7 mouse cellular contexts compared by ENCODE assay signal in the genomic region with DNA sequence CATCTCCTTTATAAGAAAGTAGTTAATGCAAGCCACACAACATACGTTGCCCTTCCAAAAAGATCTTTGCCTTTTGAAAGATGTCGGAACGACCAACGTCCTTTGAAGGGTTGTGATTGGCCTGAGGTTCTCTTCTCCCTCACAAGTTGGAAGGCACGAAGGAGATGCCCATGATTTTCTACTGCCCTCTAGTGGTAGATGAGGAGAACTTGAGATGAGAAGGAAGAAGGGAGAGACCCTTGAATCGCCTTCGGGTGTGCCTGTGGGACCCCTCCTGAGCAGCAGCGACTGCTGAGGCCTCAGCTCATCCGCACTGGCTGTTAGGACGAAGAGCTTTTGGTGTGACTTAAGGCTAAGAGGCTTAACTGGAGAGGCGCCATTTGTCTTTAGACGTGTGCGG. TPM values are rescaled to one million over a fixed set of nuclear protein-coding genes. Genes with fewer than 3 reads are reported as not detected.
DNase-seq lines count a peak whose midpoint lies in the region; ATAC-seq and TF ChIP-seq lines count a peak whose summit lies in the region.

No protein-coding gene starts in this region.

- no peaks in the 10 kb centered on the region for H3K9me3 ChIP-seq in forebrain, postnatal 0 days (ENCODE audit: low read length)
- no peaks in the 10 kb centered on the region for H3K9me3 ChIP-seq in intestine, embryonic 15.5 days
- H3K9me3 ChIP-seq in stomach, embryonic 15.5 days = no peaks in the 10 kb centered on the region

- peak overlapping the region; percentile 20; the same call in 1 of the 2 replicates for H3K4me2 ChIP-seq in forebrain, postnatal 0 days (ENCODE audit: low read depth)
- peak overlapping the region; percentile 54 for H3K4me2 ChIP-seq in intestine, embryonic 15.5 days (replicated peaks)
- H3K4me2 ChIP-seq in stomach, embryonic 15.5 days = peak overlapping the region; percentile 41

- no peaks in the 10 kb centered on the region for H3K79me2 ChIP-seq in macrophage (ENCODE audit: inconsistent target)

- no peaks in the 10 kb centered on the region for H3K36me3 ChIP-seq in forebrain, postnatal 0 days (ENCODE audit: insufficient read depth)
- no peaks in the 10 kb centered on the region for H3K36me3 ChIP-seq in intestine, embryonic 15.5 days
- H3K36me3 ChIP-seq in macrophage (ENCODE audit: inconsistent target) = no peaks in the 10 kb centered on the region
- H3K36me3 ChIP-seq in stomach, embryonic 15.5 days = no peaks in the 10 kb centered on the region

- no peak overlapping the region for H3K9ac ChIP-seq in forebrain, postnatal 0 days
- no peak overlapping the region for H3K9ac ChIP-seq in intestine, embryonic 15.5 days
- no peak overlapping the region for H3K9ac ChIP-seq in stomach, embryonic 15.5 days

- no peak overlapping the region for H3K4me3 ChIP-seq in forebrain, postnatal 0 days (ENCODE audit: low read depth, low read length)
- peak overlapping the region; percentile 19 for H3K4me3 ChIP-seq in intestine, embryonic 15.5 days (replicated peaks)
- peak overlapping the region; percentile 5; the same call in 1 of the 2 replicates for H3K4me3 ChIP-seq in macrophage (ENCODE audit: inconsistent target)
- H3K4me3 ChIP-seq in stomach, embryonic 15.5 days (replicated peaks) = no peak overlapping the region

- peak; percentile 82 for TF ChIP-seq CTCF in forebrain, postnatal 0 days (IDR thresholded peaks at IDR 0.05; ENCODE audit: low read depth)

- H3K27ac ChIP-seq in forebrain, postnatal 0 days (ENCODE audit: low read depth, low read length) = no peak overlapping the region
- no peak overlapping the region for H3K27ac ChIP-seq in intestine, embryonic 15.5 days
- no peak overlapping the region for H3K27ac ChIP-seq in macrophage
- no peak overlapping the region for H3K27ac ChIP-seq in stomach, embryonic 15.5 days

- WGBS in forebrain, postnatal 0 days = 7% methylated on average over 13 of the region's 13 CpGs
- 11% methylated on average over 13 of the region's 13 CpGs for WGBS in intestine, embryonic 15.5 days
- WGBS in macrophage (ENCODE audit: missing documents) = 11% methylated on average over 13 of the region's 13 CpGs
- WGBS in stomach, embryonic 15.5 days = 8% methylated on average over 13 of the region's 13 CpGs

- H3K27me3 ChIP-seq in forebrain, postnatal 0 days (ENCODE audit: insufficient read depth, low read length) = peaks cover 5% of the 10 kb centered on the region; the same call in 1 of the 2 replicates
- no peaks in the 10 kb centered on the region for H3K27me3 ChIP-seq in intestine, embryonic 15.5 days (replicated peaks)
- H3K27me3 ChIP-seq in stomach, embryonic 15.5 days (replicated peaks) = no peaks in the 10 kb centered on the region

- peak; percentile 29; the same call in 1 of the 2 replicates for ATAC-seq in forebrain, postnatal 0 days
- ATAC-seq in intestine, embryonic 15.5 days = peak; percentile 53; the same call in 1 of the 2 replicates
- no peak for ATAC-seq in stomach, embryonic 15.5 days (ENCODE audit: insufficient read depth, low FRiP score, low read depth)

- H3K4me1 ChIP-seq in forebrain, postnatal 0 days (ENCODE audit: insufficient read depth) = no peaks in the 10 kb centered on the region
- H3K4me1 ChIP-seq in intestine, embryonic 15.5 days (replicated peaks) = peaks cover 10% of the 10 kb centered on the region
- H3K4me1 ChIP-seq in stomach, embryonic 15.5 days = peaks cover 13% of the 10 kb centered on the region; the same call in 1 of the 2 replicates

- peak; percentile 74 for DNase-seq in thymus, postnatal 0 days (ENCODE audit: low spot score)
- no peak for DNase-seq in thymus, adult 18-20 months
- peak; percentile 56 for DNase-seq in c-Kit-positive CD71-negative TER-119-negative erythroid progenitor cells, embryonic 14.5 days (ENCODE audit: low read depth)
- peak; percentile 60 for DNase-seq in forebrain, postnatal 0 days

RNA-seq across cellular contexts. Expression of gene Neurl1a, which starts 10.4 kb away (rescaled TPM):
- polyA plus RNA-seq in thymus, postnatal 0 days (2015; fragmentation: Nextera tagmentation; extraction: Ambion mirVana) = 0.70 and 0.91 TPM in 2 replicates
- 51.5 and 52.1 TPM in 2 replicates for total RNA-seq in forebrain, postnatal 0 days (2014; rRNA removed)
- polyA plus RNA-seq in forebrain, postnatal 0 days (2015; fragmentation: Nextera tagmentation; extraction: Ambion mirVana) = 11.6 and 15.7 TPM in 2 replicates
- polyA plus RNA-seq in intestine, embryonic 15.5 days (2015; fragmentation: Nextera tagmentation; extraction: Ambion mirVana) = 5.4 and 6.3 TPM in 2 replicates
- 1 to 10 TPM in 12 of 26 experiments, under 1 TPM in 13, not detected in 1; 0.20 to 3.8 (median 0.94) TPM for total RNA-seq in macrophage (2018; cell fraction: chromatin; rRNA removed)
- under 1 TPM; 0.05 to 0.71 (median 0.28) TPM for total RNA-seq in macrophage (2018; cell fraction: cytosol; rRNA removed)
- 1 to 10 TPM in 11 of 26 experiments, under 1 TPM in 13, not detected in 2; 0.17 to 3.7 (median 0.89) TPM for total RNA-seq in macrophage (2018; cell fraction: nucleus; rRNA removed)
- polyA plus RNA-seq in macrophage (2018) = 0.17 to 0.48 TPM (median 0.21 TPM) in 3 replicates
- 7.5 and 8.5 TPM in 2 replicates for polyA plus RNA-seq in stomach, embryonic 15.5 days (2015; fragmentation: Nextera tagmentation; extraction: Ambion mirVana)

RNA-seq across cellular contexts. Expression of gene Calhm3, which starts 10.7 kb away (rescaled TPM):
- 0.13 and 0.28 TPM in 2 replicates for polyA plus RNA-seq in thymus, postnatal 0 days (2015; fragmentation: Nextera tagmentation; extraction: Ambion mirVana)
- total RNA-seq in forebrain, postnatal 0 days (2014; rRNA removed) = not detected in 2 replicates
- polyA plus RNA-seq in forebrain, postnatal 0 days (2015; fragmentation: Nextera tagmentation; extraction: Ambion mirVana) = 0.19 TPM in 1 of 2 replicates, not detected in the other
- 0.21 and 0.23 TPM in 2 replicates for polyA plus RNA-seq in intestine, embryonic 15.5 days (2015; fragmentation: Nextera tagmentation; extraction: Ambion mirVana)
- not detected for total RNA-seq in macrophage (2018; cell fraction: chromatin; rRNA removed)
- total RNA-seq in macrophage (2018; cell fraction: cytosol; rRNA removed) = not detected
- total RNA-seq in macrophage (2018; cell fraction: nucleus; rRNA removed) = not detected
- polyA plus RNA-seq in macrophage (2018) = not detected in 3 replicates
- polyA plus RNA-seq in stomach, embryonic 15.5 days (2015; fragmentation: Nextera tagmentation; extraction: Ambion mirVana) = not detected in 2 replicates

RNA-seq across cellular contexts. Expression of gene Calhm1, which starts 24.2 kb away (rescaled TPM):
- not detected in 2 replicates for polyA plus RNA-seq in thymus, postnatal 0 days (2015; fragmentation: Nextera tagmentation; extraction: Ambion mirVana)
- not detected in 2 replicates for total RNA-seq in forebrain, postnatal 0 days (2014; rRNA removed)
- polyA plus RNA-seq in forebrain, postnatal 0 days (2015; fragmentation: Nextera tagmentation; extraction: Ambion mirVana) = not detected in 2 replicates
- not detected in 2 replicates for polyA plus RNA-seq in intestine, embryonic 15.5 days (2015; fragmentation: Nextera tagmentation; extraction: Ambion mirVana)
- total RNA-seq in macrophage (2018; cell fraction: chromatin; rRNA removed) = not detected
- not detected for total RNA-seq in macrophage (2018; cell fraction: cytosol; rRNA removed)
- not detected for total RNA-seq in macrophage (2018; cell fraction: nucleus; rRNA removed)
- polyA plus RNA-seq in macrophage (2018) = not detected in 3 replicates
- not detected in 2 replicates for polyA plus RNA-seq in stomach, embryonic 15.5 days (2015; fragmentation: Nextera tagmentation; extraction: Ambion mirVana)

RNA-seq across cellular contexts. Expression of gene Calhm2, which starts 30.1 kb away (rescaled TPM):
- 7.6 and 7.7 TPM in 2 replicates for polyA plus RNA-seq in thymus, postnatal 0 days (2015; fragmentation: Nextera tagmentation; extraction: Ambion mirVana)
- total RNA-seq in forebrain, postnatal 0 days (2014; rRNA removed) = 1.1 and 2.9 TPM in 2 replicates
- polyA plus RNA-seq in forebrain, postnatal 0 days (2015; fragmentation: Nextera tagmentation; extraction: Ambion mirVana) = 0.62 and 0.80 TPM in 2 replicates
- polyA plus RNA-seq in intestine, embryonic 15.5 days (2015; fragmentation: Nextera tagmentation; extraction: Ambion mirVana) = 5.8 and 6.1 TPM in 2 replicates
- 10 to 100 TPM in 19 of 26 experiments, 1 to 10 TPM in 7; 4.5 to 37.8 (median 16.1) TPM for total RNA-seq in macrophage (2018; cell fraction: chromatin; rRNA removed)
- total RNA-seq in macrophage (2018; cell fraction: cytosol; rRNA removed) = 10 to 100 TPM in 22 of 26 experiments, 1 to 10 TPM in 4; 4.9 to 23.4 (median 17.0) TPM
- total RNA-seq in macrophage (2018; cell fraction: nucleus; rRNA removed) = 10 to 100 TPM in 23 of 26 experiments, 1 to 10 TPM in 3; 6.1 to 36.1 (median 22.8) TPM
- polyA plus RNA-seq in macrophage (2018) = 9.2 to 20.5 TPM (median 12.1 TPM) in 3 replicates
- polyA plus RNA-seq in stomach, embryonic 15.5 days (2015; fragmentation: Nextera tagmentation; extraction: Ambion mirVana) = 7.5 and 7.7 TPM in 2 replicates

Comparison
In these comparisons a context has a peak if more than half of its experiments do, and no peak if none do; other contexts are left out.
1. DNase-seq: peak in thymus, postnatal 0 days (single experiment), c-Kit-positive CD71-negative TER-119-negative erythroid progenitor cells, embryonic 14.5 days (single experiment) and forebrain, postnatal 0 days (single experiment); none in thymus, adult 18-20 months (0 of 2).
2. H3K4me3 ChIP-seq: peak in intestine, embryonic 15.5 days (single experiment) and macrophage (single experiment); none in forebrain, postnatal 0 days (single experiment) and stomach, embryonic 15.5 days (single experiment).
3. Peak in every context shown above with its lines, with median percentiles within 50 percentile points of each other: H3K4me2 ChIP-seq.